Mouse (Mus musculus): ENCODE results near the gene Chn2. TPM values are rescaled to one million over a fixed set of nuclear protein-coding genes. Genes with fewer than 3 reads are reported as not detected.
A peak's percentile ranks its signal among the peaks of the same experiment; 100 is the strongest.

Chn2 gene
- total RNA-seq (2021), result 10 to 100 TPM; 10.7 to 11.1 TPM
- long read RNA-seq, experiment 1, transcript Chn2-201 (13 exons, 2,418 nt), result major isoform, 5 of 12 reads
- long read RNA-seq, experiment 1, partial matches to known transcripts, result 1 of 12 reads
- long read RNA-seq, experiment 1, other reads (novel, unspliced or antisense), result 4 of 12 reads
- long read RNA-seq, experiment 2, transcript Chn2-201 (13 exons, 2,418 nt), result major isoform, 13 of 14 reads
- long read RNA-seq, experiment 2, partial matches to known transcripts, result 0 of 14 reads
- long read RNA-seq, experiment 2, other reads (novel, unspliced or antisense), result 1 of 14 reads

GRCm38 (mm10) chr6:54039357-54039804 lies at the start of gene Chn2:
TSS of gene Chn2 (plus strand) at chr6:54039554.
- DNase-seq (ENCODE audit: low spot score in 2 of 2), result peak; percentile 22 to 45

GRCm38 (mm10) chr6:53992386-53992785 lies 47.0 kb upstream of the Chn2 start:
- no peak for DNase-seq (ENCODE audit: low spot score in 2 of 2)

- DNase-seq (ENCODE audit: low spot score in 2 of 2), result no peak
Observed at GRCm38 (mm10) chr6:53995519-53995918, 43.8 kb upstream of the Chn2 start.

- DNase-seq (ENCODE audit: low spot score in 2 of 2), result no peak
Observed at GRCm38 (mm10) chr6:53996226-53996955, 43.0 kb upstream of the Chn2 start.

GRCm38 (mm10) chr6:54005302-54005701 lies 34.1 kb upstream of the Chn2 start:
- DNase-seq (ENCODE audit: low spot score in 2 of 2), result no peak

- no peak for DNase-seq (ENCODE audit: low spot score in 2 of 2)
Observed at GRCm38 (mm10) chr6:54008448-54009120, 30.8 kb upstream of the Chn2 start.

- DNase-seq (ENCODE audit: low spot score in 2 of 2), result no peak
Observed at GRCm38 (mm10) chr6:54009293-54009692, 30.1 kb upstream of the Chn2 start.

GRCm38 (mm10) chr6:54010362-54010761 lies 29.0 kb upstream of the Chn2 start:
- no peak for DNase-seq (ENCODE audit: low spot score in 2 of 2)

GRCm38 (mm10) chr6:54012163-54012562 lies 27.2 kb upstream of the Chn2 start:
- DNase-seq (ENCODE audit: low spot score in 2 of 2), result no peak

- no peak for DNase-seq (ENCODE audit: low spot score in 2 of 2)
Observed at GRCm38 (mm10) chr6:54018038-54018437, 21.3 kb upstream of the Chn2 start.

GRCm38 (mm10) chr6:54018861-54019260 lies 20.5 kb upstream of the Chn2 start:
- no peak for DNase-seq (ENCODE audit: low spot score in 2 of 2)

- DNase-seq (ENCODE audit: low spot score in 2 of 2), result no peak
Observed at GRCm38 (mm10) chr6:54021123-54021789, 18.1 kb upstream of the Chn2 start.

GRCm38 (mm10) chr6:54023846-54024245 lies 15.5 kb upstream of the Chn2 start:
- no peak for DNase-seq (ENCODE audit: low spot score in 2 of 2)

GRCm38 (mm10) chr6:54028706-54029105 lies 10.6 kb upstream of the Chn2 start:
- no peak for DNase-seq (ENCODE audit: low spot score in 2 of 2)

- DNase-seq (ENCODE audit: low spot score in 2 of 2), result no peak
Observed at GRCm38 (mm10) chr6:54030351-54030750, 9.0 kb upstream of the Chn2 start.

- DNase-seq (ENCODE audit: low spot score in 2 of 2), result no peak
Observed at GRCm38 (mm10) chr6:54030776-54031175, 8.6 kb upstream of the Chn2 start.

GRCm38 (mm10) chr6:54034471-54034870 lies 4.9 kb upstream of the Chn2 start:
- peak; percentile 39 to 62 for DNase-seq (ENCODE audit: low spot score in 2 of 2)

GRCm38 (mm10) chr6:54035548-54035947 lies 3.8 kb upstream of the Chn2 start:
- DNase-seq (ENCODE audit: low spot score in 2 of 2), result no peak

GRCm38 (mm10) chr6:54038866-54039265 lies 488 bp upstream of the Chn2 start:
- no peak for DNase-seq (ENCODE audit: low spot score in 2 of 2)

- DNase-seq (ENCODE audit: low spot score in 2 of 2), result peak; percentile 30 to 38
Observed at GRCm38 (mm10) chr6:54039805-54040447, 572 bp downstream of the Chn2 start.

- no peak for DNase-seq (ENCODE audit: low spot score in 2 of 2)
Observed at GRCm38 (mm10) chr6:54040448-54040844, 1.1 kb downstream of the Chn2 start.
